Mouse (Mus musculus) intestine, embryonic 15.5 days (tissue): Measurements from ENCODE around the gene Ptprk. TPM values are rescaled to one million over a fixed set of nuclear protein-coding genes. Genes with fewer than 3 reads are reported as not detected.

Experiments used
- ATAC-seq: fragments of 200-750 bp; cut with Nextera tagmentation; 2 replicates; pipeline ENCODE4 v1.8.0; 2017; ENCODE audit warnings: moderate TSS enrichment, moderate library complexity
- H3K27ac ChIP-seq: fragments of 300-500 bp; sonication (generic); 2 replicates; pipeline ENCODE4 v1.5.1; 2015; ENCODE audit warnings: mild to moderate bottlenecking, inconsistent platforms
- H3K27me3 ChIP-seq: fragments of 300-500 bp; sonication (generic); replicated peaks from 2 replicates; pipeline ENCODE4 v1.6.1; 2015; ENCODE audit warnings: inconsistent platforms
- H3K36me3 ChIP-seq: fragments of 300-500 bp; sonication (generic); 2 replicates; pipeline ENCODE4 v1.6.1; 2015; ENCODE audit warnings: inconsistent platforms
- H3K4me1 ChIP-seq: fragments of 300-500 bp; sonication (generic); replicated peaks from 2 replicates; pipeline ENCODE4 v1.6.1; 2015; ENCODE audit warnings: inconsistent platforms
- H3K4me2 ChIP-seq: fragments of 300-500 bp; sonication (generic); replicated peaks from 2 replicates; pipeline ENCODE4 v1.6.1; 2015; ENCODE audit warnings: mild to moderate bottlenecking, inconsistent platforms
- H3K4me3 ChIP-seq: fragments of 300-500 bp; sonication (generic); replicated peaks from 2 replicates; pipeline ENCODE4 v1.5.1; 2015; ENCODE audit warnings: inconsistent platforms
- H3K9ac ChIP-seq: fragments of 300-500 bp; sonication (generic); 2 replicates; pipeline ENCODE4 v1.6.1; 2015; ENCODE audit warnings: inconsistent platforms
- H3K9me3 ChIP-seq: fragments of 300-500 bp; sonication (generic); 2 replicates; pipeline ENCODE4 v1.6.1; 2016; ENCODE audit warnings: inconsistent platforms
- WGBS: fragments of 180-500 bp; shearing (Covaris S2); methylation state at CpG from one replicate; pipeline ENCODE4 v1.1.7; 2015; 5-methylcytosine and 5-hydroxymethylcytosine counted together
- polyA plus RNA-seq: library from polyadenylated mRNA; unstranded; fragments of >200 nt; fragmentation: Nextera tagmentation; extraction: Ambion mirVana; gene quantifications from 2 replicates; pipeline ENCODE4 v1.2.1, GENCODE M21; 2015

The Ptprk gene
- polyA plus RNA-seq, 1 experiment from 2014 or later = 35.6 TPM

DNA sequence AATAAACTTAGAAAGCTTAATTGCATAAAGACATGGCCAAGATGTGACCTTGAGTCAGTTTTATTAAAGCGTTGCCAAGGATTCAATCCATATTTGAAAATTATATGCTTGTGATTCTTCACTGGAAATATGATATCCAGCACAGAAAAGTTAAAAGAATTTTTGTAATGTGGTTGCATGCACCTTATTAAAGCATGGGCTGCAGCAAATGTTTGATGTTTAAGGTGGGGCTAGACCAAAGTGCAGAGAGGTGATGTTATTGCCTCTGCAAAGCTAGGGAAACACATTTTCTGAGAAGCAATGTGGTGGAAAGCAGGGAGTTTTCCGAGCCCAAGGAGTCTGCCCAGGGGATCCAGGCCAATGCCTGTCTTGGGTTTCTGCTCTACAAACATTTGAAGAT is 334.4 kb downstream of the Ptprk start:
- H3K9me3 ChIP-seq = no peaks in the 10 kb centered on the region
- H3K4me2 ChIP-seq = no peak overlapping the region
- no peak overlapping the region for H3K27ac ChIP-seq
- ATAC-seq = no peak
- no peaks in the 10 kb centered on the region for H3K27me3 ChIP-seq
- no peaks in the 10 kb centered on the region for H3K36me3 ChIP-seq
- no peak overlapping the region for H3K4me3 ChIP-seq
- H3K4me1 ChIP-seq = no peaks in the 10 kb centered on the region
- 66% methylated on average over 2 of the region's 2 CpGs for WGBS
- H3K9ac ChIP-seq = no peak overlapping the region

DNA sequence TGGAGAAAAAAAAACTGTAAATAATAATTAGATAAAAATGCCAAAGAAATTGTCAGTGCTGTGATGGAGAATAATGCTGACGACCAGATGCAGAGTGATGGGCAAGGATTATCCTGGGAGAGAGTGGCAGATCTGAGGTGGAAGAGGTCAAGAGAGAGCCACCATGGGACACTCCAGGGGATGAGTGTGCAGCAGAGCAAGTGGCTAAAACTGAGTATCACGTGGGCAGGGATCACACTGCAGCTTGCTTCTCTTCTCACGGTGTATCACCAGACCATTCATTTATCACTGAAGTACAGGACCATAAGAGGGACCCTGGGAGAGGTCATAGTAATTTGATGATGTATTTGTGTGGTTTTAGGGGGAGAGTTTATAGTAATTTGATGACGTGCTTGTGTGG is 340.2 kb downstream of the Ptprk start:
- no peak for ATAC-seq
- H3K27ac ChIP-seq = no peak overlapping the region
- H3K4me3 ChIP-seq = no peak overlapping the region
- H3K4me1 ChIP-seq = no peaks in the 10 kb centered on the region
- H3K9me3 ChIP-seq = no peaks in the 10 kb centered on the region
- H3K9ac ChIP-seq = no peak overlapping the region
- WGBS = 58% methylated on average over 4 of the region's 4 CpGs
- H3K36me3 ChIP-seq = no peaks in the 10 kb centered on the region
- no peaks in the 10 kb centered on the region for H3K27me3 ChIP-seq
- no peak overlapping the region for H3K4me2 ChIP-seq

DNA sequence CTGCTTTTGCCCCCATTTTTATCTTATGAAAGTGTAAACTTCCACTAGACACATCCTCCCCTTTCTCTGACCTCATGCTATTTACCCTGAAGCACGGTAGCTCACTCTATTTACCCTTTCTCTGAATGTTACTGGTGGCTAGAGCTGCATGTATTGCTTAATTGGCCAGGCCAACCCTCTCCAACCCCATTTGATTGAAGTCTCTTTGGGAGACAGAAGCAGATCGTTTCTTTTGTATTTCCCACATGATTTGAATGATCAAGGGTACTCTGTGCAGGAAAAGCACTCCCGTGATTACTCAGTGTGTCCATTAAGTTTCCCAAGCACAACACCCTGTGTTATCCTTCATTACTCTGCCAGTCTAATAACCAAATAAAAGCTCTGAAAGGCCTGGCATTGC is 348.0 kb downstream of the Ptprk start:
- Histone ChIP-seq H3K27me3 (no peaks in the 10 kb centered on the region), H3K36me3 (no peaks in the 10 kb centered on the region), H3K27ac (no peak overlapping the region), H3K9me3 (no peaks in the 10 kb centered on the region), H3K4me3 (no peak overlapping the region), H3K4me2 (no peak overlapping the region), H3K9ac (no peak overlapping the region), H3K4me1 (no peaks in the 10 kb centered on the region)
- no peak for ATAC-seq
- 54% methylated on average over 3 of the region's 3 CpGs for WGBS

DNA sequence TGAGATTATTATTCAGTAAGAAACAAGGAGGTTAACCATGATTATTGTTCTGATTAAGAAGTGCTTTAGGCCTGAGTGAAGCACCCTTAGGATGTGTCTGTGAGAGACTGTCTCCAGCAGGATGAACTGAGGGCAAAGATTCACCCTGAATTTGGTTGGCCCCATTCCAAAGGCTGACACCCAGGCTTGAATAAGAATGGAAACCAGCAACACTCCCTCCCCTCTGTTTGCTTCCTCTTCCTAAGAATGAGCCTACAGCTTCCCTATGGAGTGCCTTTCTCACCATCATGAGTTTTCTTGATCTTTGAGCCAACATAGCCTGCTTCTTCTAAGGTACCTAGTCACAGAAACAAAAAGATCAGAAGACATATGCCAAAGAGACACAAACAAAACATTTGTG is 350.8 kb downstream of the Ptprk start:
- Histone ChIP-seq H3K27me3 (no peaks in the 10 kb centered on the region), H3K9ac (no peak overlapping the region), H3K4me3 (no peak overlapping the region), H3K4me1 (no peaks in the 10 kb centered on the region), H3K36me3 (no peaks in the 10 kb centered on the region), H3K27ac (no peak overlapping the region), H3K4me2 (no peak overlapping the region), H3K9me3 (no peaks in the 10 kb centered on the region)
- ATAC-seq = no peak

DNA sequence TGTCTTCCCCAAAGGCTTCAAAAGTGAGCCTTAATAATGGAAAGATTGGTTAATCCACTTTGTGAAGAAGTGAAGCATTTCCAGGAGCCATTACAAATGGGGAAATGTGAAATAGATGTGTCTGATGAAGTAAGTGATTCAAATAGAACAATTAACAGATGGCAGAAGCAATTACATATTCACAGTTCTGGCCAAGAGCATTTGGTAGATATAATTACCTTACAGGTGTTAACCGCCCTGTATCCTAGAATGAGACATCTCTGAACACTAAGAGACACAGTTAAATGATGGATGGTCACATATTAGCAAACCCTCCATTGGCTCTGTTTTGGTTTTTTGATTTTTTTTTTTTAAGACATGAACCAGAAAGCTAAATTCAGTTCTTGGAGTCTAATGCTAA is 361.5 kb downstream of the Ptprk start:
- no peaks in the 10 kb centered on the region for H3K9me3 ChIP-seq
- H3K27me3 ChIP-seq = no peaks in the 10 kb centered on the region
- WGBS = 98% methylated on average over 1 of the region's 1 CpGs
- H3K27ac ChIP-seq = no peak overlapping the region
- H3K4me1 ChIP-seq = no peaks in the 10 kb centered on the region
- no peak overlapping the region for H3K4me2 ChIP-seq
- H3K9ac ChIP-seq = no peak overlapping the region
- H3K4me3 ChIP-seq = no peak overlapping the region
- H3K36me3 ChIP-seq = no peaks in the 10 kb centered on the region
- no peak for ATAC-seq

DNA sequence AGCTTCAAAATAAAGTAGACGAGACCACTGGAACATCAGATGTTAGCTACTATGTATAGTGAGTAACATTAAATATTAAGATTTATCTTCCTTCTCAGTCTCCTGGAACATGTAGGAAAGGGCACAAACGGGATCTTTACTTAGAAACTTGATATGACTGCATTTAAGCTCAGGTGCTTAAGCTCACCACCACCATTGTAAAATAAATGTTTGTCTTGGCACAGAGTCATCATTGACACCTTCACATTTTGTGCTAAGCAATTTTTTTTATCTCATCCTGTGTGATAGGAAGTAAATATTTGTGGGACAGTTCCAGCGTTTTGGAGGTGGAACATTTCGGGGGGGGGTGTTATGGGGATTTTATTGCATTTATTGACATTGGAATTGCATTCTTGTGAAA is 375.2 kb downstream of the Ptprk start:
- no peak overlapping the region for H3K4me3 ChIP-seq
- no peak overlapping the region for H3K4me2 ChIP-seq
- H3K27ac ChIP-seq = no peak overlapping the region
- WGBS = 52% methylated on average over 4 of the region's 4 CpGs
- no peaks in the 10 kb centered on the region for H3K9me3 ChIP-seq
- no peaks in the 10 kb centered on the region for H3K36me3 ChIP-seq
- no peaks in the 10 kb centered on the region for H3K27me3 ChIP-seq
- ATAC-seq = peak; percentile 31; the same call in 1 of the 2 replicates
- H3K9ac ChIP-seq = no peak overlapping the region
- no peaks in the 10 kb centered on the region for H3K4me1 ChIP-seq

DNA sequence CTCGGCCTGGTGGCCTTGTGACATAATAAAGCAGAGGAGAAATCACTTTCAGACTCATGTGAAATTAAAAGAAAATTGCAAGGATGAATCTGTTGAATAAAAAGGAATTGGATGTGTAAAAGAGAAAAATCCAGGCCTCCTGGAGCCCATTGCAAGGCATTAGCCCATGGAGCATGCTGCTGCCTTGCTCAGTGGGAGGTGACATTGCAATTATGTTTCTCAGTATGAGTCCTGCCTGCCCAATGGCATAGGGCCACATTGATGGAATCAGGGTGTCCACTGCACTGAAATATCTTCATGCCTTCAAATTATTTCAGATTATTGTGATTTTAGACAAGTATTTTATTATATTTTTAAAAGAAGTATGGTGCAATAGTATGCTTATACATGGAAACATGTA is 376.0 kb downstream of the Ptprk start:
- H3K4me1 ChIP-seq = no peaks in the 10 kb centered on the region
- H3K4me2 ChIP-seq = no peak overlapping the region
- no peaks in the 10 kb centered on the region for H3K36me3 ChIP-seq
- no peak for ATAC-seq
- no peak overlapping the region for H3K27ac ChIP-seq
- H3K4me3 ChIP-seq = no peak overlapping the region
- WGBS = 89% methylated on average over 1 of the region's 1 CpGs
- no peaks in the 10 kb centered on the region for H3K27me3 ChIP-seq
- H3K9ac ChIP-seq = no peak overlapping the region
- no peaks in the 10 kb centered on the region for H3K9me3 ChIP-seq

DNA sequence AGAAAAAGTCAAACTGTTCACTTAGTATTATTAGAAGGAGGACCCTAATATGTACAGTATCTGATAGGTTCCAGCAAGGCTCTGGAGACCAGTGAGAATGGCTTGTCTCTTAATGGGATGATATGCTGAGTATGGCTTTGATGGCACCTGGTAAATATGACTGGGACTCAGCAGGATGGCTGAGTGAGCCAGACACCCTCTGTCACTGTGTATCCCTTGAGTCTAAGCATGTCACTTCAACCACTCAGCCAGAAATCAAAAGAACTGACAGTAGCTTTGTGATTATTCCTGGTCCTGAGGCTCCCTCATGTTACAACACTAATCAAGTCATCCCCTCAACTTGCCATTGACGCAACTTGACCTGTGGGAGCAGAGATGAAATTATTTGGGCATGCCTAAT is 383.4 kb downstream of the Ptprk start:
- Histone ChIP-seq H3K27ac (no peak overlapping the region), H3K27me3 (no peaks in the 10 kb centered on the region), H3K4me3 (no peak overlapping the region), H3K9me3 (no peaks in the 10 kb centered on the region), H3K36me3 (no peaks in the 10 kb centered on the region), H3K4me1 (no peaks in the 10 kb centered on the region), H3K9ac (no peak overlapping the region), H3K4me2 (no peak overlapping the region)
- no peak for ATAC-seq
- 89% methylated on average over 1 of the region's 1 CpGs for WGBS

DNA sequence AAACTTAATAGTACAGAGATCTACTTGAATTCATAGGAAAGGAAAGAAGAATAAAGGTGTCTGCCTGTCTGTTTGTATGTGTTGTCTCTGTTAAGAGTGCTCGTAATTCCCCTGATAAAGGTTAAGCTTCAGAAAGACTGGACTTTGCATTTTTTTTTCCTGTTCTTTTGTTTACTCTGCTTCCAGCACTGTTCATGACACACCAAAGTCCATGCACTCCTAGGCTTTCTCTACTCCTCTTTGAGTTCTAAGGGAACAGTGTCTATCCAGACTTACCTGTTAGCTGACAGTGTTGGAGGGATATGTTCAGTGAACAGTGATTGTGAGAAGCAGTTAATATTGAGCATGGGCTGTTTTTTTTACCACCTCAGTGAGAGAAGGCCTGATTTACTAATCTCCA is 385.3 kb downstream of the Ptprk start:
- no peaks in the 10 kb centered on the region for H3K27me3 ChIP-seq
- ATAC-seq = peak; percentile 95
- H3K9ac ChIP-seq = no peak overlapping the region
- H3K27ac ChIP-seq = no peak overlapping the region
- no peak overlapping the region for H3K4me2 ChIP-seq
- H3K36me3 ChIP-seq = no peaks in the 10 kb centered on the region
- no peaks in the 10 kb centered on the region for H3K4me1 ChIP-seq
- H3K9me3 ChIP-seq = no peaks in the 10 kb centered on the region
- WGBS = 26% methylated on average over 1 of the region's 1 CpGs
- no peak overlapping the region for H3K4me3 ChIP-seq

DNA sequence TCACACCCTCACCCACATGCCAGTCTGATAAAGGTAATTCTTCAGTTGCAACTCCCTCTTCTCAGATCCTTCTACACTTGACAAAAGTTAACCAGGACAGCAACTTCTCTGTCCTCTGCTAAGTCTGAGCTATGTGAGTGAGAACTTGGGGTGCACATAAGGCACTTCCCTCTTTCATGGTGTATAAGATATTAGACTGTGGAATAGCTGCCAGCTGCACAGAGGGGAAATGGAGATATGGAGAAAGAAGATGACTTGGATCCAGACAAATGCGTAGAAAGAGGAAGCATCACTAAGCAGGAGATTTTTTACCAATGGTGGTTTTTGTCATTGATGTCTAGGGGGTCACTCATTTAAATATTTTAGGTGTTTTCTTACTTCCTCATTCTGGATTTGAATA is 389.1 kb downstream of the Ptprk start:
- Histone ChIP-seq H3K36me3 (no peaks in the 10 kb centered on the region), H3K27ac (no peak overlapping the region), H3K27me3 (no peaks in the 10 kb centered on the region), H3K4me3 (no peak overlapping the region), H3K9me3 (no peaks in the 10 kb centered on the region), H3K9ac (no peak overlapping the region), H3K4me1 (no peaks in the 10 kb centered on the region), H3K4me2 (no peak overlapping the region)
- WGBS = 92% methylated on average over 1 of the region's 1 CpGs
- no peak for ATAC-seq

DNA sequence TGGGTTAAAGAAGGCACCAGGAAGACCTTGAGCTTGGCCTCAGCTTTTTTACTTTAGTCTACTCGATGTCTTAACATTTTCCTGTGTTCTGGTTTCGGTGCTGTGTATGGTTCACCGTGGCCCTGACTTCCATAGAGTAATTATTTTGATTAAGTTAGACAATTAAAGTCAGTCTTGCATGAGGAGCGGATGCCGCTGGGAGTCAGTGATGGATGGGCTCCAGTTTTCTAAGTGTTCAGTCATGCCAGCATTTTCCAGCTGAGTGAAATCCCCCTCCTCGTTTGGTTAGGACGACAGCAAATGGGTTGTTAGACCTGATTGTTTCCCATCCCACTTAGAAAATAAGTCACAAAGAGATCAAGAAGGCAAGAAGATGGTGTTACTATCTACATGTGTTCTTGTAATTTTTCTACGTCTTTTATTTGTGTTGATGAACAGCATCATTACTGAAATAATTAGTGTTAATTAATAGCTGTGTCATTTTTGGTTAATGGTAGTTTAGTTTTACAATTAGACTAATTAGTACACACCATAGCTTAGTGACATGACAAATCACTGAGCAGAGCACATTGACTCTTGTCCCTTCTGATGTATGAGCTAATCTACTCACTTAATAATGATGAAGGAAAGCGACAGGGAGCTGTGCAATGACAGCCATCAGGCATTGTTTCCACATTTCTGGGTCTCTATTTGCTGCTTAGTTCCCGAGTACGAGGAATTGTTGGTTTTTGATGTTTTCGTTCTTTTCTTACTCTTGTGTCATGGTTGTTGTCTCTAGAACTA is 390.3 kb downstream of the Ptprk start:
- no peak overlapping the region for H3K27ac ChIP-seq
- 73% methylated on average over 12 of the region's 12 CpGs for WGBS

DNA sequence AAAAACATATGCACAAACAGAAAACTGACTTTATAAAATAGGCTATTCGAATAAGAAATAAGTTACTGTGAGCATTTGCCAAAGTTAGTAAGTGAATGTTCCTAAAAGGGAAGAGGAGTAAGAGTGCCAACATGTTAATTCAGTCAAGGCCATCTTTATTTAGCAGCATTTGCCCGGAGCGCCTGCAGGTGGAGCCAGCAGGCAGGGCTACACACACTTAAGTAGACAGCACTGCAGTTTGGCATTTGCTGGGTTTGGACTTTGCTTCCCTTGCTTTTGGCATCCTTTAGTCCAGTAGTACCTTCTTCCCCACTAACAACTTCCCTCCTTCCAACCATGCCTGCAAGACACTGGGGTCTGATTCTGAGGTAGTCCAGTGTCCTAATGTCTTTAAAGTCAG is 411.0 kb downstream of the Ptprk start:
- ATAC-seq = no peak
- Histone ChIP-seq H3K4me3 (no peak overlapping the region), H3K36me3 (no peaks in the 10 kb centered on the region), H3K4me1 (no peaks in the 10 kb centered on the region), H3K4me2 (no peak overlapping the region), H3K9me3 (no peaks in the 10 kb centered on the region), H3K9ac (no peak overlapping the region), H3K27ac (no peak overlapping the region), H3K27me3 (no peaks in the 10 kb centered on the region)
- WGBS = 38% methylated on average over 3 of the region's 3 CpGs

More for the DNA sequence above, 390.3 kb downstream of the Ptprk start:
- Histone ChIP-seq H3K9ac (no peak overlapping the region), H3K4me2 (no peak overlapping the region), H3K9me3 (no peaks in the 10 kb centered on the region), H3K27me3 (no peaks in the 10 kb centered on the region), H3K36me3 (no peaks in the 10 kb centered on the region), H3K4me3 (no peak overlapping the region), H3K4me1 (no peaks in the 10 kb centered on the region)
- ATAC-seq = no peak

DNA sequence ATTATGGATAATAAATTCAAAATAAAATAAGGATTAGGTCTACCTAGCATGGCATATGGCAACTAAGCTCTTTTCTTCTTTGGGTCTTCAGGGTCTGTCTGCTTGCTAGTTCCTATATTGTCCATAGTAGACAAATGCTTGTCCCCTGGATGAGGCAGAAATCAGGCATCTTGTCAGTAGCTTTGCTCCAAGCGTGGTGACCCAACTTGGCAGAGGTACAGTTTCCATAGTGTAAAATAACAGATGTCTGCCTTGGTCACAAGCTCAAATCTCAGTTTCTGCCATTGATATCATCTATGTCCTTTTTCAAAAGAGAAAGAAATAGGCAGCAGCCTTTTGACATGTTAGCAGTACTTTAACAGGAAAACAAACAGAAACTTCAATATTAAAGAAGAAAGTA is 416.4 kb downstream of the Ptprk start:
- 87% methylated on average over 1 of the region's 1 CpGs for WGBS
- Histone ChIP-seq H3K9me3 (no peaks in the 10 kb centered on the region), H3K27ac (no peak overlapping the region), H3K36me3 (no peaks in the 10 kb centered on the region), H3K4me2 (no peak overlapping the region), H3K27me3 (no peaks in the 10 kb centered on the region), H3K4me1 (no peaks in the 10 kb centered on the region), H3K9ac (no peak overlapping the region), H3K4me3 (no peak overlapping the region)
- ATAC-seq = no peak
